Comparison of ENCODE assay signal across 12 mouse cellular contexts in the genomic region with DNA sequence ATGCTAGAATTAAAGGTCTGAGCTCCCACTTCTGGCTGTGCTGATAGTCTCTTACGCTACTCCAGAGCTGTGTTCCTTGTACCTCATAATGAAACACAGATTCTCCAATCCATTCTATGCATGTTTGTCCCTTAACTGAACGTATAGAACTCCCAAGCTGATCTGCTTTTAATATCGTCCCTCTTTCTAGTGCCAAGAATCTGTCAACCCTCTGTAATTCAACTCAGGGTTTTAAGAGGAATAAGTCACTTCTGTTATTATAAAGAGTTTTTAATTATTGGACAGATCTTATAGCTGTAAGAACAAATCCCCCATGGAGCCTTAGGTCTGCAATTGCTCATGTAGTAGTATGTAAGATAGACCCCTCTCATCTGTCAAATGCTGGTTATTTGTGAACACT. TPM values are rescaled to one million over a fixed set of nuclear protein-coding genes. Genes with fewer than 3 reads are reported as not detected.
"Had no signal": no experiment of that assay in that cellular context is flagged by ENCODE, and none has a peak within 500 bp of the region (broad histone marks: within the 10 kb centered on the region; RNA-seq: fewer than 3 reads in every experiment).

No protein-coding gene starts in this region.

- H3K4me2 ChIP-seq: stomach, embryonic 15.5 days had no signal

- H3K36me3 ChIP-seq: midbrain, embryonic 10.5 days; stomach, embryonic 15.5 days had no signal

- ATAC-seq: inflammation-experienced regulatory T-cells, adult 6 months; midbrain, embryonic 16.5 days had no signal

- H3K9me3 ChIP-seq: midbrain, embryonic 10.5 days; stomach, embryonic 15.5 days had no signal

- H3K27ac ChIP-seq: left cerebral cortex, adult 2 months; midbrain, embryonic 10.5 days; stomach, embryonic 15.5 days had no signal

- H3K27me3 ChIP-seq: stomach, embryonic 15.5 days had no signal

- H3K4me1 ChIP-seq: stomach, embryonic 15.5 days had no signal

- H3K4me3 ChIP-seq: left cerebral cortex, adult 2 months; midbrain, embryonic 10.5 days; stomach, embryonic 15.5 days had no signal

- DNase-seq: kidney, adult 18-20 months; right cerebral cortex, postnatal 14 days; thymus, postnatal 36 days had no signal

- H3K9ac ChIP-seq: stomach, embryonic 15.5 days had no signal

RNA-seq across cellular contexts. Expression of a gene that starts 5.8 kb away (rescaled TPM):
- polyA plus RNA-seq: inflammation-experienced regulatory T-cells, adult 6 months; limb, embryonic 11.5 days; liver, adult 2 months; lung, postnatal 0 days; spleen, adult 2 months had no signal
